Mouse (Mus musculus) megakaryocyte progenitor cell, adult 5-6 weeks (primary cell): Measurements from ENCODE around the gene Sema6c. TPM values are rescaled to one million over a fixed set of nuclear protein-coding genes. Genes with fewer than 3 reads are reported as not detected.
A peak's percentile ranks its signal among the peaks of the same experiment; 100 is the strongest.
"Not testable (repeated sequence)": the region's sequence is repeated elsewhere in the genome, so short reads cannot be mapped to it uniquely, and the experiment has no call there.

Source experiments
- ATAC-seq: replicated peaks from 2 replicates; pipeline ENCODE4 v1.8.0; 2016; ENCODE audit warnings: mild to moderate bottlenecking, moderate TSS enrichment, inconsistent platforms; ENCODE audit not compliant: poor library complexity
- total RNA-seq, 2 experiments: library from RNA; stranded (forward) in 1 of 2; stranded (reverse) in 1 of 2; fragments of 157-497, 149-512 nt in 1 of 2; fragments of 200-1000 nt in 1 of 2; gene quantifications; 2 replicates each; pipeline versions ENCODE4 v1.2.3 to v1.2.4; 2015 to 2017

Sema6c gene
- total RNA-seq (2015) (0.05 and 0.07 TPM in 2 replicates), total RNA-seq (2017) (not detected in 2 replicates)

DNA sequence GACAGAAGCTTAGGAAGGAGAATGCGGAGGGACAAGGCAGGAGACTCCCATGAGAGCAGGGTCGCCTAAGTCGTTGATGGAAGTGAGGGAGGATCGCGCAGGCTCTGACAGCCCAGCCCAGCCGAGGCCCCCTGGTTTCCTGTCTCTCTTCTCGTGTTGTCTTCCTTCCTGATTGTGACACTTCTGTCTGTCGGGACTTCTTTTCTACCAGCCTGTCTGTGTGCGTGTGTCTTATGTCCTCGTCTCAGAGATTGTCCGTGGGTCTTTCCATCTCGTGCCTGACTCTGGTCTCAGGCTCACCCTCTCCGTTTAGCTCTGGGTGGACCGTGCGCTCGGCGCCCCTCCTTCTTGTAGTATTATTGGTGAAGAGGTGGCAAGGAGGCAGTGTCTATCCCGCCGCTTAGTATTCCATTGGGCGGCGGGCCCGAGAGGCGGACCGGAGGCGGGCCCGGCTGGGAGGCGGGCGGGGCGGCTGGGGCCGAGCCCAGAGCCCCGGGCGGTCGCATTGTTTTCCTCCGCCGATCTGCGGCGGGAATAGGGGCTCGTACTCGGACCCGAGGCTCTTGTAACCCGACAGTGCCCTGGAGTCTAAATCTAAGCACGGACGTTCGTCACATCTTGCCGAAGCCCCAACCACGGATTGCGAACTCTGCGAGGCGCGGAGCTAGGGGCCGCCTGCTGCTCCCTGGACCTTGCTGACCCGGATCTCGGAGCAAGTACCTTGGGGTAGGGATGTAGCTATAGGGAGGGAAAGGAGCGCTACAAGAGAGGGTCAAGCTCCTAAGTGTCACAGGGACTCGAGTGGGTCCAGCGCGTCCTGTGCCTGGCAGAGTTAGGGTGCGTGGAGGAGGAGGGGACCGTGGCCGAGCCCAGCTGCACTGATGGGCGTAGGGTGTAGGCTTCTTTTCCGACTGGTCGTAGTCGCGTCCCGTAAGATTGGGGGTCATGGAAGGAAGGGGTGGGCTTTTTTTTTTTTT lies at the start of gene Sema6c:
Gene Sema6c (plus strand): TSS at position 471 of the 977 bp plus-strand sequence.
- ATAC-seq, result peak; percentile 96

DNA sequence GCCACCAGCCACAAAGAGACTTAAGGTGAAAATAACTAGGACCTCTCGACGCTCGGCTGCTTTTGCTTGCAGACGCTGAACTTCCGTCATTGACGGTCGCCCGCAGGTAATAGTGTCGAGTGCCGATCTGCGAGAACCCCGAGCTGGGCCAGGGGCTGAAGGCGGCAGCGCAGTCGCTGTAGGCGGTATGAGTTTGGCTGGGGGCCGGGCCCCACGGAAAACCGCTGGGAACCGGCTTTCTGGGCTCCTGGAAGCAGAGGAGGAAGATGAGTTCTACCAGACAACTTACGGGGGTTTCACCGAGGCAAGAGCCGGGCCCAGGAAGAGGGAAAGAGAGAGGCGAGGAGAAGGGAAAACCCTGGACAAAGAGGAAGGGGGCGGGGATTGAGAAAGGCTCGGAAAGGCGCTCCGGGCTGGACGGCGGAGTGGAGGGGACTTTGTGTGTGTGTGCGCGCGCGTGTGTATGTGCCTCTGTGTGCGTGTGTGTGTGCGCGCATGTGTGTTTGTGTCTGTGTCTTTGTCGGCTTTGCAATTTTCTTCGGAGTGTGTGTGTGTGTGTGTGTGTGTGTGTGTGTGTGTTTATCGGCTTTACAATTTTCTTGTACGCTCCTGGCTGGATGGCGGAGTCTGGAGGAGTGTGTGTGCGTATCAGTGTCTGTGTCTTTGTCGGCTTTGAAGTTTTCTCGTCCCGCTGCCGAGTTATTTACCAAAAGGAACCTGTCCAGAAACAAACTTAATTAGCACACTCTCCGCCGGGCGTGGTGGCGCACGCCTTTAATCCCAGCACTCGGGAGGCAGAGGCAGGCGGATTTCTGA lies 49.1 kb upstream of the Sema6c start, which contains the start of gene Vps72:
Gene Vps72 (plus strand): TSS at position 112 of the 816 bp plus-strand sequence.
- peak; percentile 84 for ATAC-seq

DNA sequence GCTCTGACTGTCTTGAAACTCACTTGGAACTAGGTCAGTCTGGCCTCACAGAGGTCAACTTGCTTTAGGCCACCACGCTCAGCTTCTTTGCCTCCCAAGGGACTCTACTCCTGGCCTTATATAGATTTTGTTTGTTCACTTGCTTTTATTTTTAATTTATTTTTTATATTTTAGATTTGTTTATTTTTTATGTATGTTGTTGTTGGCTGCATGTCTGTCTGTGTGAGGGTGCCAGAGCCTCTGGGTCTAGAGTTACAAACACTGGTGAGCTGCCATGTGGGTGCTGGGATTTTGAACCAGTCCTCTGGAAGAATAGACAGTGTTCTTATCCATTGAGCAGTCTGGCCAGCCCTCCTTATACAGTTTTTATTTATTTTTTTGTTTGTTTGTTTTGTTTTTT lies 47.5 kb upstream of the Sema6c start:
- ATAC-seq, result no peak

DNA sequence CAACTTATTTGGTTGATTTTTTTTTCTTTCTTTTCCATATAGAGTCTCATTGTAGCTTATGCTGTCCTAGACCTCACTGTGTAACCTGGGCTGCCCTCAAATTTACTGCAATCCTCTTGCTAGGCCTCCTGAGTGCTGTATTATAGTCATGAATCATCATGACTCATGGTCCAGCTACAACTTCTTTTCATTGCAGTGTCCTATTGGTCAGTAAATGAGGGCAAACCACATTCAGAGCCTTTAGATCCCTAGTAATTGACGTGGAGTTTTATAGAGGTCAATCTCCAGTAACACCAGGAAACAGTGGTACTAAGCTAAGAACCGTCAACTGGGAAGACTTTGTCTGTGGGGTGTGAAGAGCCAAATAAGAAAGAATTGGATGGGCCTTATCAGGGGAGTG lies 42.5 kb upstream of the Sema6c start:
- no peak for ATAC-seq

DNA sequence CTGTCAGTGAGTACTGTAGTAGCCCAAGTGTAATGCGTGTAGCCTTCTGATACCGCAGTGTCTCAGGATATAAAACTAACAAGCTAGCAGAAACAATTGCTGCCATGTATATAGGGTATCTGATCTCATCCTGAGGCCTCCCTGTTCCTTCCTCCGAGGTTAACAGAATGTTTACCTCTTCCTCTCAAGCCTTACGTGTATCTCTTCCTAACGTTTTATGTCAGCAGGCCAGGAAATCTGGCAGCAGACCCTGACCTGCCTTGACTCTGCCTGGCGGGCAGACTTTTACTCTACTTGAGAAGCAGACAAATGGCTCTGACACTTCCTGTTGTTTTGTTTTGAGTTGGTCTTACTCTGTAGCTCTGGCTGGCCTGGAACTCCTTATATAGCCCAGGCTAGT lies 38.7 kb upstream of the Sema6c start:
- no peak for ATAC-seq

DNA sequence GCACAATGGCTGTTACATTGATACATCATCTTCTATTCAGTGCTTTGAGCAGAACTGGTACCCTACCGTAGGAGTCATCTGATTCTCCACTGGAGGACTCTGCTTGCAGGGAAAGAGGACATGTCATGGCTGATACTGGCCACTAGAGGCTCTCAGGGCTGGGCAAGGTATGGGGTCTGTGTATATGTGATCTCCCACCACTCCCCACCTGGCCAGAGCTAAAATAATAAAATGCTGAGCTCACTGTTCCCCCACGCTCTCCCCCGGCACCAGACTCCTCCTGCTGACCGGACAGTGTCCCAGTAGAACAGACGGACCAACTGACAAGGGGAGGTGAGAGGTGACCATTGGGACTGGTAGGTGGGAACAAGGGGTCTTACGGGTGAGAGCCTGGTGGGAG lies 36.0 kb upstream of the Sema6c start, which contains the start of gene Tmod4:
Gene Tmod4 (plus strand): TSS at position 231 of the 400 bp plus-strand sequence.
- ATAC-seq, result peak; percentile 83

DNA sequence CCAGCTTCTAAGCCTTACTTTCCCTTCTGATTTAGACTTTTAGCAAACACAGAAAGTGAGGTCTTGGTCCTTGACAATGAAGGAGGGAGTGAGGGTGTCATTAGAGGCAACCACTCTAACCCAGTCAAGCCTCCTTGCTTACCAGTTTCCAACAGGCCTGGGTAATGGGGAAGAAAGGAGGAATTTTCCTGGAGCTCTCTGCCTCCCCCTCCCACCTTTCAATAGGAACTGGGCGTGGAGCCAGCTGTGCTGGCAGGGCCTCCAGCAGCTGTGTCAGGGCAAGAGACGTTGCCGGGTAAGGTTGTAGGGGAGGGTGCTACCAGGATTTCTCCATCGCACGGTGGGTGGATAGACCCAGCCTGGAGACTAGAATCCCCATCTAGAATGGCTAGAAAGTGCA lies 35.3 kb upstream of the Sema6c start:
- ATAC-seq, result no peak

DNA sequence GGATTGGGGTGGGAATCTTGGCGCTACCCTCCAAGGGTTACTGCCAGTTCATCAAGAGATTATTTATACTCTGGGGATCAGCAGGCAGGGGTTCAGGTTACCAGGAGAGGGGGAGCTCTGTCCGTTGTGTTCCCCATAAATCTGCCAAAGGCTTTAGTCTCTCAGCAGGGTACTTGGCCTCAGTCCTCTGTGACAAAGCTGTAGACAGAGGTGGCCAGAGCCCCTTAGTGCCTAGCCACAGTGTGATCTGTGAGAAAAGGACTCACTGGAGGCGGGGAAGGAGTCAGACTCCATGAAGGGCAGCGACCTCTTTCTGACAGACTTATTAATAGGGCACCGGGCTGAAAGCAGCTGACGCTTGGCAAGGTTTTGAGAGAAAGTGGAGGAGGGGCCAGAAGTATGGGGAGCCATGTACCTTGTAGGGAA lies 31.0 kb upstream of the Sema6c start:
- ATAC-seq, result no peak

DNA sequence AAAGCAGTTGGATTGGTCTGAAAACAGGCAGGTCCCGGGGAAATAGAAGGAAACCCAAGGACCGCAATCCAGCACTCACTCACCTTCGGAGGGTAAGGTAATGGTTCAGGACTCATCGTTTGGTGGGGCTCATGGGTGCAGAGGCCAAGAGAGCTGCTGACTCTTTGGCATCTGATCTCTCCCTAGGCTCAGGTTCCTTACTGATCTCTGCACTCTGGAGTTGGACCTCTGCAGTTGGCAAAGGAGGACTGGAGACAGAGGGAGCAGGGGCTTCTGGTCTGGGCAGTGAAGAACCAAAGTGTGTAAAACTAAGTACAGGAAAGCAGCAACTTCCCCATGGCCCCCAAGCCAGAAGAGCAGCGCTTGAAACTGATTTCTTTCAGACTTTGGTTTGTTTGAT lies 30.2 kb upstream of the Sema6c start:
- no peak for ATAC-seq

DNA sequence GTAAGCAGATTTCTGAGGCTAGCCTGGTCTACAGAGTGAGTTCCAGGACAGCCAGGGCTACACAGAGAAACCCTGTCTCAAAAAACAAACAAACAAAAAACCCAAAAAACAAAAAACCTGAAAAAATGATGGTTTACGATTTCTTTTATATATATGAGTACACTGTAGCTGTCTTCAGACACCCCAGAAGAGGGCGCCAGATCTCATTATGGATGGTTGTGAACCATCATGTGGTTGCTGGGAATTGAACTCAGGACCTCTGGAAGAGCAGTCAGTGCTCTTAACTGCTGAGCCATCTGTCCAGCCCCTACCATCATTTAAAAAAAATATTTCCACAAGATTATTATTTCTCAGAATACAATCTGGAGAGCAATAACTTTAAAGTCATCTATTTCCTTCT lies 27.9 kb upstream of the Sema6c start:
- ATAC-seq, result not testable (repeated sequence)

DNA sequence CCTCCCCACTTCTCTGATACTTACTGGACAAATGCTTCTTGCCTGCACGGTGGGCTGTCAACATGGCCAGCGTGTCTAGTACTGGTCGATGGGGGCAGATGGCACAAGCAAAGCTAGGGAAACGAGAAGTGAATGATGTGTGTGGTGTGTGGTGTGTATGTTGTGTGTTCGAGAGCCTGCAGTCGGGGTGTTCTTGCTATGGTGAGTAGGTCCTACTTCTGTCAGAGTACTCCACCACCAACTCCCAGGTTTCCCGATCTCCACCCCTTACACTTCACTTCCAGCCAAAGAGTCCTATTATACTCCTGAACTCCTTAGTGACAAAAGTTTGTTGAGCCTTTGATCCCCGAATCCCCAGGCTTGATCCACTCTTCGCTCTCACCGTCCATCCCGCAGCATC lies 27.1 kb upstream of the Sema6c start:
- no peak for ATAC-seq

DNA sequence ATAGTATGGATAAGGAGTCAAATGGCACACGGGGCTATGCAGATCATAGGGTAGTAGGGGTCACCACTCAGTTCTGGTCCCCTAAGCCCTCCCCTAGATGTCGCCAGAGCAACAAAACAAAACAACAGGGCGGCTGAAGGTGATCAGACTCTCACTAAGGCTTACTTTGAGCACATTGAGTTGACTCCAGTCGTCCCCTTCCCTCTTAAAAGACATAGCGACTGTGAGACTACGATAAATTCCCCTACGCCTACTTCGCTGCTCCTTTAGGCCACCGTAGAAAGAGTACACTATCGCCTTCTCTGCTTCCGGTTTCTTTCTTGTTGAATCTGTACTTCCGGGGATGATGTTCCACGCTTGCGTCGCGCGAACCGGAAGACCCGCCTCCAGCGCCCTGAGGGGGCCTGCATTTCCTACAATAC lies 26.6 kb upstream of the Sema6c start, which contains the start of the genes Scnm1 and Lysmd1:
Gene Scnm1 (minus strand): TSS at position 332 of the 422 bp plus-strand sequence.
Gene Lysmd1 (plus strand): TSS at position 409 of the 422 bp plus-strand sequence.
- ATAC-seq, result peak; percentile 87

DNA sequence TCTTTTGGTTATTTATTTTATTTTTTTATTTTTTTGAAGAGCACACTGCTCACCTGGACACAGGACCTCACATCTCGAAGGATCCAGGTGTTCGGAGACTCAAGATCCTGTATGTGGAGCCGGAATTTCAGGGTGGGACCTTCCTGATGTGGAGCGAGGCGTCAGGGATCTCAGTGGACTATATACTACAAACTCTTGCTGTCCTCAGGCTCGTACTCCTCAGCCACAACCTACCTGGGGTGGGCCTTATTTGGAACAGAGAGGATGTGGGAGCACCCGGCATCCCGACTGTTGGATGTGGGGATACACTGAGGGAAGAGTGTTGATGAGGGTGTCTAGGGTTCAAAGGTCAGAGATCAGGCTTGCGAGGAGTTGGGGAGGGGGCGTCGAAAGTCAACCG lies 26.1 kb upstream of the Sema6c start:
- not testable (repeated sequence) for ATAC-seq

DNA sequence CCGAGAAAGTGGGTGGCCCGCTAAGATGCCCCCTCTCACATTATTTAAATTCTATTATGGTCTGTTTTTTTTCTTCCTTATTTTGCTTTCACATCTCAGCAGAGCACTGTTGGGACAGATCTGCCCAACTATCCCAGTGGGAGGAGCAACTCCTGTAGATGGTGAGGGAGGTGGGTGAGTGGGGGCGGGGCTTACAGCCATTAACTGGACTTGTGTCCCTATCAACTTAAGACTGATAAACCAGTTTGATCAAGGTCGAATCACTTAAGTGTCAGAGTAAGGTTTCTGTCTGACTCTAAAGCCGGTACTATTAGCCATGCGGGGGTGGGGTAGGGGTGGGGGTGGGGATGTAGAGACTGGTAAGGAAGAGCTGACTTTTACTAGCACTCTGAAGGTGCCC lies 25.2 kb upstream of the Sema6c start:
- ATAC-seq, result peak; percentile 36; the same call in 1 of the 2 replicates

DNA sequence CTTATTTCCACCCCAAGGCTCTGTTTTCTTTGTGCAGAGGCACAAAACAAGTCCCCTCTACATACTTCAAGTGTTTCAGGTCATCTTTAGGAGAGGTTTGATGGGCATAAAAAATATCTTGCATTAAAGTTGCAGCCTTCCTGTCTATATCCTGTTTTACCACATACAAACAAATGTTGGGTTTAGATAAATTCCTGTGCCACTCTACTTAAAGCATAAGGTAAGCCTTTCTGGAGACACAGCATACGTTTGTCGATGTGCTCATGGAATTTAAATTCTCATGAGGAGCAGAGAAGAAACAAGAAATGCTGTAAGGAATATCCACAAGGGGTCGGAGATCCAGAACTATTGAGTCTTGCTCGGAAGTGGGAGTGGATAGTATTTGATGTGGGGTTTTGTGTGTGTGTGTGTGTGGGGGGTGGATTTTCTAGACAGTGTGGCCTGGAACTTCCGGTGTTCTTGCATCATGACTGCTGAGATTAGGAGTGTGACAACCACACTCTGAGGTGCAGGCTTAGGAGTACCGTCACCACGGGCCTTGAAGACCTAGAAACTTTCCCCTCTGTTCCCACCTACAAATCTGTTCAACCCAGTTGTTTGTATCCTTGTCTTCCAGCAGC lies 24.7 kb upstream of the Sema6c start:
- peak; percentile 45 for ATAC-seq

DNA sequence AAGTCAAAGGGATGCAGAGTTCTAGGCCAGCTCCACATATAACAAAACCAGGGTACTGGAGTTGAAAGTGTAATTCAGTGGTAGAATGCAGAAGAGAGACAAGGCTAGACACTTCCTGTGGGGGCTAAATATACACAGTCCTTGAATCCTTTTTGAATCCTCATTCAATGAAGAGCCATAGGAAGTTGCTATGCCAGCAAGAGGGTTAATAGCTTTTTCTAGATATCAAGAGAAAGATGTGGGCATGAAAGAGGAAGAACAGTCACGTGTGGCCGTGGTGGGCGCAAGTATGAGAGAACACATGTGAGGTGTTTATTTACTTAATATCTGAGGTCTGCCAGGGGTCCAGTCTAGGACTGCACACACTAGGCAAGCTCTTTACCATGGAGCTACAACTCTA lies 23.9 kb upstream of the Sema6c start:
- no peak for ATAC-seq

DNA sequence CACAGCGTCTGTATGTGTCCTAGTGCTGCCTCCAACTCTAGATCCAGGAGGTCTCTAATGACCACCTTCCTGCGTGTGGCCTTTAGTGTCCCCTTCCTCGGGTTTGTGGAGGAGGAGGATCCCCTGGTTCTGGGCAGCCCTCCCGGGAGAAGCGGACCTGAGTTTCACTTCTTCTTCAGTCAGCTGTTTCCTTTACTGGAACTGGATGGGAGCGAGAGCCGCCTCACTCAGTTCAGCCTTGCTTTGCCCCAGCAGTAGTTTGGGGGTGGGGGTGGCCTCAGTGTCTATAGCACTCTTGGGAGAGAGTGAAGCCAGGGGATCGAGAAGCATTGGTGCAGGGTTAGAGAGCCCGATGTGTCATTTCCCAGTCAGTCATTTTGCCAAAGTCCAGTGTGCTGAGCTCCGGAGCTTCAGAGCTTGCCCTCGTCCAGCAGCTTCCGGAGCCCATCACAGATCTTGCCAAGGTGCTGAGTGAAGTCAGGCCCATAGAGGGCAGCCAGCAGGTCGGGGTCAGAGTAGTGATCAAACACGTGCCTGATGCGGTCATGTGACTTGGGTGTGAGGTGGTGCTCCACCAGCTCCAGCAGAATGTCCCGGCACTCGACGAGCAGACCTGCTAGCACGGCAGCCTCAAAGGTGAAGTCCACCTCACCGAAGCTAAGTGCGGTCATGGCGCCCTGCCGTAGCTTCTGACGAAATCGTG lies 20.5 kb upstream of the Sema6c start:
- ATAC-seq, result no peak

DNA sequence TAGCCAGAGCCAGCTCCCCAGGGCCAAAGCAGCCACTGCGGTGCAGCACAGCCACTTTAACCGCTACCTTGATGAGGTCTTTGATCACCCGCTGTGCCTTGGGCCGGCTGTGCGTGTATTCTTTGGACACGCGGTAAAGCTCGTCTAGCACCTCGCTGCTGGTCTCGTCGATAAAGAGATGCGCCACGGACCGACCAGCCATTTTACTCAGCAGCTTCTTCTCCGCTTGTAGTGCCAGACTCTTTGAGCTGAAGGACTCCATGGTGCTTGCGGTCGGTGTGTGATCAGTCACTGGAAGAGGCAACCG lies 20.0 kb upstream of the Sema6c start:
- no peak for ATAC-seq

DNA sequence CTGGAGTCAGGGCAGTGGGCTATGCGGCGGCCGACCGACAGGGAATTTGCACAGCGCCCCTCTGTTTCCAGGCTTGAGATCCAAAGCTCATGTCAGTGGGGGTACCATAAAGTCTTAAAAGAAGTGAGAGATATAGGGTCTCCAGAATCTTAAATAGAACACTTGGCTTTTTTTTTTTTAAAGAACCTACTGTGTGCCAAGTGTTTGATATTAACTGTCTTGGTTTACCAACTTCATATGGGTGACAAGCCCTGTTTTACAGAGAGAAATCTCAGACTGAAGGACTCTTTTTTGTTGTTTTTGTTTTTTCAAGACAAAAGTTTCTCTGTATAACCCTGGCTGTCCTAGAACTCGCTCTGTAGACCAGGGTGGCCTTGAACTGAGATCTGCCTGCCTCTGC lies 19.5 kb upstream of the Sema6c start:
- ATAC-seq, result no peak

DNA sequence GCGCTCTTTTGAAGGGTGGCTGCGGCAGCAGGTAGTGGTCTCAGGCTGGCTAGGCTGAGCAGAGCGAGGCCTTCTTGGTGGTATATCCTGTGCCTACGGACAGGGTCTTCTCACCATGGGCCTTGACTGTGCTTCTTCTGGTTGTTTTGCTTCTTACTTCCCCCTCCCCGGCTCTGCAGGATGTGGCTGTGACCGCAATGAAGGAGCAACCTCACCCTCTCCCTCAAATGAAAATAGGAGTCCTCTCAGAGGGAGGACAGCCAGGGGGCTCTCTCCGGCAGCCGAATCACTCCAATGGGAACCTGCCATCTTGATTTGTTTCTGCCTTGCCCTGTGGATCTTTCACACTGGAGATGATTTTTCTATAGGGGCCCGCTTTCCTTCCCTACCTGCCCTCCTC lies 18.8 kb upstream of the Sema6c start:
- peak; percentile 63 for ATAC-seq
